Mouse (Mus musculus): ENCODE results near the gene Rad51d. TPM values are rescaled to one million over a fixed set of nuclear protein-coding genes. Genes with fewer than 3 reads are reported as not detected.
A peak's percentile ranks its signal among the peaks of the same experiment; 100 is the strongest.

The Rad51d gene
- polyA plus RNA-seq, 1 experiment from 2014 or later: 8.7 TPM

GRCm38 (mm10) chr11:82862638-82863037 lies 27.8 kb downstream of the Rad51d start:
- DNase-seq (ENCODE audit: low spot score): no peak
- Histone ChIP-seq H3K4me3 (ENCODE audit: low read depth, low read length) (no peak overlapping the region), H3K36me3 (ENCODE audit: insufficient read depth, low read length) (no peaks in the 10 kb centered on the region), H3K4me2 (replicated peaks; ENCODE audit: low read depth, low read length) (no peak overlapping the region), H3K9ac (replicated peaks; ENCODE audit: low read depth) (no peak overlapping the region), H3K4me1 (ENCODE audit: insufficient read depth, low read depth, low read length) (no peaks in the 10 kb centered on the region), H3K27ac (ENCODE audit: low read length) (no peak overlapping the region), H3K9me3 (ENCODE audit: low read length) (no peaks in the 10 kb centered on the region), H3K27me3 (replicated peaks; ENCODE audit: insufficient read depth, low read length) (no peaks in the 10 kb centered on the region)
- TF ChIP-seq CTCF (IDR thresholded peaks at IDR 0.05) (no peak), EP300 (IDR thresholded peaks at IDR 0.05) (no peak)
- 67% methylated on average over 9 of the region's 9 CpGs for WGBS
- no peak for ATAC-seq

- no peak overlapping the region for H3K9ac ChIP-seq (replicated peaks; ENCODE audit: low read depth)
- H3K4me3 ChIP-seq (ENCODE audit: low read depth, low read length): no peak overlapping the region
- no peaks in the 10 kb centered on the region for H3K36me3 ChIP-seq (ENCODE audit: insufficient read depth, low read length)
- ATAC-seq (peak; percentile 19; the same call in 1 of the 2 replicates), DNase-seq (ENCODE audit: low spot score) (no peak)
- H3K9me3 ChIP-seq (ENCODE audit: low read length): no peaks in the 10 kb centered on the region
- H3K27me3 ChIP-seq (replicated peaks; ENCODE audit: insufficient read depth, low read length): no peaks in the 10 kb centered on the region
- no peak overlapping the region for H3K4me2 ChIP-seq (replicated peaks; ENCODE audit: low read depth, low read length)
- no peaks in the 10 kb centered on the region for H3K4me1 ChIP-seq (ENCODE audit: insufficient read depth, low read depth, low read length)
- no peak overlapping the region for H3K27ac ChIP-seq (ENCODE audit: low read length)
- 50% methylated on average over 8 of the region's 8 CpGs for WGBS
- TF ChIP-seq CTCF (IDR thresholded peaks at IDR 0.05) (no peak), EP300 (IDR thresholded peaks at IDR 0.05) (no peak)
Measured at GRCm38 (mm10) chr11:82861558-82861957, 28.9 kb downstream of the Rad51d start.

GRCm38 (mm10) chr11:82860759-82861158 lies 29.7 kb downstream of the Rad51d start:
- no peak for ATAC-seq
- H3K4me2 ChIP-seq (replicated peaks; ENCODE audit: low read depth, low read length): no peak overlapping the region
- no peaks in the 10 kb centered on the region for H3K27me3 ChIP-seq (replicated peaks; ENCODE audit: insufficient read depth, low read length)
- TF ChIP-seq EP300 (IDR thresholded peaks at IDR 0.05) (no peak), CTCF (IDR thresholded peaks at IDR 0.05) (no peak)
- WGBS: 81% methylated on average over 6 of the region's 6 CpGs
- H3K4me1 ChIP-seq (ENCODE audit: insufficient read depth, low read depth, low read length): no peaks in the 10 kb centered on the region
- H3K27ac ChIP-seq (ENCODE audit: low read length): no peak overlapping the region
- DNase-seq (ENCODE audit: low spot score): no peak
- no peak overlapping the region for H3K9ac ChIP-seq (replicated peaks; ENCODE audit: low read depth)
- H3K4me3 ChIP-seq (ENCODE audit: low read depth, low read length): no peak overlapping the region
- H3K36me3 ChIP-seq (ENCODE audit: insufficient read depth, low read length): no peaks in the 10 kb centered on the region
- no peaks in the 10 kb centered on the region for H3K9me3 ChIP-seq (ENCODE audit: low read length)

GRCm38 (mm10) chr11:82857307-82857848 lies 33.0 kb downstream of the Rad51d start:
- TF ChIP-seq EP300 (IDR thresholded peaks at IDR 0.05) (no peak), CTCF (IDR thresholded peaks at IDR 0.05) (no peak)
- H3K4me2 ChIP-seq (replicated peaks; ENCODE audit: low read depth, low read length): no peak overlapping the region
- H3K36me3 ChIP-seq (ENCODE audit: insufficient read depth, low read length): no peaks in the 10 kb centered on the region
- peak; percentile 58; the same call in 1 of the 2 replicates for ATAC-seq
- H3K4me3 ChIP-seq (ENCODE audit: low read depth, low read length): no peak overlapping the region
- DNase-seq (ENCODE audit: low spot score): peak; percentile 32
- no peaks in the 10 kb centered on the region for H3K27me3 ChIP-seq (replicated peaks; ENCODE audit: insufficient read depth, low read length)
- H3K27ac ChIP-seq (ENCODE audit: low read length): peak overlapping the region; percentile 47; the same call in 1 of the 2 replicates
- H3K4me1 ChIP-seq (ENCODE audit: insufficient read depth, low read depth, low read length): no peaks in the 10 kb centered on the region
- H3K9me3 ChIP-seq (ENCODE audit: low read length): no peaks in the 10 kb centered on the region
- WGBS: 63% methylated on average over 13 of the region's 13 CpGs
- no peak overlapping the region for H3K9ac ChIP-seq (replicated peaks; ENCODE audit: low read depth)

GRCm38 (mm10) chr11:82856032-82856431 lies 34.4 kb downstream of the Rad51d start:
- Histone ChIP-seq H3K4me3 (ENCODE audit: low read depth, low read length) (no peak overlapping the region), H3K27ac (ENCODE audit: low read length) (no peak overlapping the region), H3K4me2 (replicated peaks; ENCODE audit: low read depth, low read length) (no peak overlapping the region), H3K36me3 (ENCODE audit: insufficient read depth, low read length) (no peaks in the 10 kb centered on the region), H3K4me1 (ENCODE audit: insufficient read depth, low read depth, low read length) (no peaks in the 10 kb centered on the region), H3K9ac (replicated peaks; ENCODE audit: low read depth) (no peak overlapping the region), H3K9me3 (ENCODE audit: low read length) (no peaks in the 10 kb centered on the region), H3K27me3 (replicated peaks; ENCODE audit: insufficient read depth, low read length) (no peaks in the 10 kb centered on the region)
- no peak for ATAC-seq
- WGBS: 61% methylated on average over 10 of the region's 10 CpGs
- TF ChIP-seq EP300 (IDR thresholded peaks at IDR 0.05) (no peak), CTCF (IDR thresholded peaks at IDR 0.05) (no peak)
- DNase-seq (ENCODE audit: low spot score): no peak

GRCm38 (mm10) chr11:82855327-82855973 lies 35.0 kb downstream of the Rad51d start:
- TF ChIP-seq EP300 (IDR thresholded peaks at IDR 0.05): no peak
- TF ChIP-seq CTCF (IDR thresholded peaks at IDR 0.05): no peak
- no peak overlapping the region for H3K4me2 ChIP-seq (replicated peaks; ENCODE audit: low read depth, low read length)
- H3K27ac ChIP-seq (ENCODE audit: low read length): no peak overlapping the region
- no peaks in the 10 kb centered on the region for H3K4me1 ChIP-seq (ENCODE audit: insufficient read depth, low read depth, low read length)
- no peak overlapping the region for H3K9ac ChIP-seq (replicated peaks; ENCODE audit: low read depth)
- WGBS: 69% methylated on average over 9 of the region's 9 CpGs
- no peaks in the 10 kb centered on the region for H3K9me3 ChIP-seq (ENCODE audit: low read length)
- no peak overlapping the region for H3K4me3 ChIP-seq (ENCODE audit: low read depth, low read length)
- H3K27me3 ChIP-seq (replicated peaks; ENCODE audit: insufficient read depth, low read length): no peaks in the 10 kb centered on the region
- no peak for ATAC-seq
- no peaks in the 10 kb centered on the region for H3K36me3 ChIP-seq (ENCODE audit: insufficient read depth, low read length)
- DNase-seq (ENCODE audit: low spot score): no peak

Measured in lung, postnatal 0 days (tissue).